Mouse (Mus musculus) embryonic facial prominence, embryonic 12.5 days (tissue): ENCODE data around the gene Mapkapk3. TPM values are rescaled to one million over a fixed set of nuclear protein-coding genes. Genes with fewer than 3 reads are reported as not detected.
"Not testable (repeated sequence)": the region's sequence is repeated elsewhere in the genome, so short reads cannot be mapped to it uniquely, and the experiment has no call there.

Experiments
- ATAC-seq: fragments of 200-750 bp; cut with Nextera tagmentation; 2 replicates; pipeline ENCODE4 v1.8.0; 2017; ENCODE audit not compliant: insufficient number of reproducible peaks, insufficient read depth, low FRiP score, low TSS enrichment
- H3K27ac ChIP-seq: fragments of 300-500 bp; sonication (generic); 2 replicates; pipeline ENCODE4 v1.5.1; 2016; ENCODE audit warnings: mild to moderate bottlenecking
- H3K27me3 ChIP-seq: fragments of 300-500 bp; sonication (generic); 2 replicates; pipeline ENCODE4 v1.6.1; 2016; ENCODE audit warnings: mild to moderate bottlenecking, moderate library complexity
- H3K36me3 ChIP-seq: fragments of 300-500 bp; sonication (generic); 2 replicates; pipeline ENCODE4 v1.6.1; 2016; ENCODE audit warnings: mild to moderate bottlenecking
- H3K4me1 ChIP-seq: fragments of 300-500 bp; sonication (generic); 2 replicates; pipeline ENCODE4 v1.6.1; 2016
- H3K4me2 ChIP-seq: fragments of 300-500 bp; sonication (generic); replicated peaks from 2 replicates; pipeline ENCODE4 v1.6.1; 2016; ENCODE audit warnings: mild to moderate bottlenecking, moderate library complexity
- H3K4me3 ChIP-seq: fragments of 300-500 bp; sonication (generic); 2 replicates; pipeline ENCODE4 v1.5.1; 2016; ENCODE audit warnings: mild to moderate bottlenecking
- H3K9ac ChIP-seq: fragments of 300-500 bp; sonication (generic); 2 replicates; pipeline ENCODE4 v1.6.1; 2016; ENCODE audit warnings: mild to moderate bottlenecking, moderate library complexity
- H3K9me3 ChIP-seq: fragments of 300-500 bp; sonication (generic); 2 replicates; pipeline ENCODE4 v1.6.1; 2016; ENCODE audit warnings: mild to moderate bottlenecking, moderate library complexity
- WGBS: fragments of 180-500 bp; shearing (Covaris S2); methylation state at CpG from one replicate; pipeline ENCODE4 v1.1.7; 2016; 5-methylcytosine and 5-hydroxymethylcytosine counted together
- polyA plus RNA-seq: library from polyadenylated mRNA; unstranded; fragments of >200 nt; fragmentation: Nextera tagmentation; extraction: Ambion mirVana; gene quantifications from 2 replicates; pipeline ENCODE4 v1.2.1, GENCODE M21; 2016

The Mapkapk3 gene
- polyA plus RNA-seq, 1 experiment from 2014 or later = 5.2 TPM

DNA sequence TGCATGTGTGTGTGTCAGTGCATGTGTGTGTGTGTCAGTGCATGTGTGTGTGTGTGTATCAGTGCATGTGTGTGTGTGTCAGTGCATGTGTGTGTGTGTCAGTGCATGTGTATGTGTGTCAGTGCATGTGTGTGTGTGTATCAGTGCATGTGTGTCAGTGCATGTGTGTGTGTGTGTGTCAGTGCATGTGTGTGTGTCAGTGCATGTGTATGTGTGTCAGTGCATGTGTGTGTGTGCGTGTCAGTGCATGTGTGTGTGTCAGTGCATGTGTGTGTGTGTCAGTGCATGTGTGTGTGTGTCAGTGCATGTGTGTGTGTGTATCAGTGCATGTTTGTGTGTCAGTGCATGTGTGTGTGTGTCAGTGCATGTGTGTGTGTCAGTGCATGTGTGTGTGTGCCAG, 17.0 kb upstream of the Mapkapk3 start:
- H3K4me2 ChIP-seq = not testable (repeated sequence)
- WGBS = 95% methylated on average over 1 of the region's 1 CpGs

DNA sequence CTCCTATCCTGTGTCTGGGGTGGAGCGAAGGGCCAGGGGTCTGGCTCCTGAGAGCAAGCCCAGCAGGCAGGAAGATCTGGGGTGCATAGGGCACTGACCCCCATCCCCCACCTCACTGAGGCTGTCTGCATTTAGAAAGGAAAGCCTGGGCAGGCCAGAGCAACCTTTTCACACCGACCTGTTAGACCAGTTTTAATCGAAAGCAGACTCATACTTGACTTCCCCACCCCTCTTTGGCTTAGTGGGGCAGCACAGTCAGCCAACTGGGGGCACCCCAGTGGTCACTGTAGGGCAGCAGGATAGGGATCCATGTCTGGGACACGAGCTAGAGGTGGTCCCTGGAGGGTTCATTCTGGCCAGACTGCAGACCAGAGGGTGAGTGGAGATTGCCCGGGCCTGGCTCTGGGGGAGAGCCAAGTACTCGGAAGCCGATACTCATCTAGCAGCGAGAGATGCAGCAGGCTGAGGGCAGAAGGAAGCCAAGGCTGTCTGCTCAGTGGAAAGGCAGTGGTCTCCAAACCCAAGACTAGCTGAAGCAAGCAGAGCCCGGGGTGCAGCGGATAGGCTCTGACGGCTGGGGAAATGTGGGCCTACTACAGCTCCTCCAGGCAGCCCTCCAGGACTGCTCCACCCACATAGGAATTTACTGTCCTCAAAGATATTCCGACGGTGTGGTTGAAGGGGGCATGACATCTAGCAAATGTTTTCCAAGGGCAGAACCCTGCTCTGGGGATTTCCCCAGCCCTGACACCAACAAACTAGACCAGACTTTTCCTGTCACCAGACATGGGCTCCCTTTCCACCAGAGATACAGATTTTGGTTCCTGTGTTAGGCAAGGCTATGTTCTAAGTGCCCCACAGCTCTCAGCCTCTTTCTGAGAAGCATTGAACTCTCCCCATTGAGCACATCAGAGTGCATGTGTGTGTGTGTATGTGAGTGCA, 16.2 kb upstream of the Mapkapk3 start:
- Histone ChIP-seq H3K9ac (no peak overlapping the region), H3K9me3 (no peaks in the 10 kb centered on the region), H3K4me1 (peaks cover 8% of the 10 kb centered on the region; the same call in 1 of the 2 replicates), H3K27me3 (no peaks in the 10 kb centered on the region), H3K4me3 (no peak overlapping the region), H3K4me2 (no peak overlapping the region), H3K27ac (no peak overlapping the region), H3K36me3 (peaks cover 14% of the 10 kb centered on the region)
- ATAC-seq = no peak
- WGBS = 54% methylated on average over 13 of the region's 13 CpGs

More for the DNA sequence above, 17.0 kb upstream of the Mapkapk3 start:
- H3K9ac ChIP-seq, H3K4me1 ChIP-seq, ATAC-seq, H3K4me3 ChIP-seq, H3K36me3 ChIP-seq, H3K9me3 ChIP-seq, H3K27me3 ChIP-seq, H3K27ac ChIP-seq: not testable (repeated sequence)

DNA sequence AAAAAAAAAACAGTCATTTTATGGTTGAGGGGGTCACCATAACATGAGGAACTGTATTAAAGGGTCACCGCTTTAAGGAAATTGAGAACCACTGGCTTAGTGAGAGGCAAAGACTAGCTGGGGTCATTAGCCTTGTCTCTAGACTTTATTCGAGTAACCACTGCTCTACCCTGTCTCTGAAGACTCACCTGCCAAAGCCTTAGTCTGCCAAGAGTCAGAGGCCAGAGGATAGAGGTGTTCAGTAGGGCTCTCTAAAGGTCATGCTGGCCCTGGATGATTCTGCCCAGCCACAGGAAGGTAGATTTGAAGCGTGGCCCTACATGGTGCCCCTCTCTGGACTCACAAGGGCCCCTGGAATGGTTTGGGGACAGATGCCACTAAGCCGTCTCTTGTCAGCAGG, 15.3 kb upstream of the Mapkapk3 start:
- Histone ChIP-seq H3K9me3 (no peaks in the 10 kb centered on the region), H3K4me2 (no peak overlapping the region), H3K9ac (no peak overlapping the region), H3K27ac (no peak overlapping the region), H3K4me3 (no peak overlapping the region), H3K27me3 (no peaks in the 10 kb centered on the region), H3K4me1 (peaks cover 8% of the 10 kb centered on the region; the same call in 1 of the 2 replicates), H3K36me3 (peaks cover 21% of the 10 kb centered on the region)
- whole genome bisulfite sequencing = 69% methylated on average over 4 of the region's 4 CpGs
- ATAC-seq = no peak

DNA sequence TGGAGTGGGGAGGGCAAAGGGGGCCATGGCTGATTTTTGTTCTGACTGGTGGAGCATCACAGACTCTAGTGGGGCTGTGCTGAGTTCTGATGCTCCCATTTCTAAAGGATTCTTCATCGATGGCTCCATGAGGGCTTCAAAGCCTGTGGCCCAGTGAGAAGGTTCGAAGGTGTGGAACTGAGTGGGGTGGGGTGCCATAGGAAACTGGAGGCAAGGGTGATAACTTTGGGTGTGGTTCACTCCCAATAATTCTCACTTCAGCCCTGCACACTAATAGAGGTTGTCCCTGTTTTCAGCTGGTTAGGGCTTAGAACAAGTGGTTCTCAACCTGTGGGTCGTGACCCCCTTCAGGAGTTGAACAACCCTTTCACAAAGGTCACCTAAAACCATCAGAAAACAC, 14.7 kb upstream of the Mapkapk3 start:
- Histone ChIP-seq H3K36me3 (peaks cover 21% of the 10 kb centered on the region), H3K27ac (no peak overlapping the region), H3K9me3 (no peaks in the 10 kb centered on the region), H3K4me1 (peaks cover 8% of the 10 kb centered on the region; the same call in 1 of the 2 replicates), H3K9ac (no peak overlapping the region), H3K4me2 (no peak overlapping the region), H3K27me3 (no peaks in the 10 kb centered on the region), H3K4me3 (no peak overlapping the region)
- WGBS = 95% methylated on average over 3 of the region's 3 CpGs
- ATAC-seq = no peak

DNA sequence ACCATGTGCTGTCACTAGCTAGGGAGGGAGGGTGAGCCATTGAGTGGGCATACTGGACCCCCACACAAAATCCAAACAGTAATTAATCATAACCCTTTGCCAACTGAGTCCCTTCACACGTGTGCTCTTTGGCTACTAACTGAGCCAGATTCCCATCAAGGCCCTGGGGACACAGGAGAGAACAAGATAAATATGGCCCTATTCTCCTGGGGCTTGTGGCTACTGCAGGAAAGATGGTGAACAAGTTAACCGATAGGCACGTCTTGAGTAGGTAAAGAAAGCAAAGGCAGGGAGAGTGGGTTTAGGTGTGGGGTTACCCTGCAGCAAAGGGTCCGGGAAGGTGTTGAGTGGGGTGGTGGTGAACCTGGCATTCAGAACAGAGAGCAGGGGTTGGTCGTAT, 14.2 kb upstream of the Mapkapk3 start:
- Histone ChIP-seq H3K9ac (no peak overlapping the region), H3K4me2 (no peak overlapping the region)
- WGBS = 81% methylated on average over 5 of the region's 5 CpGs

DNA sequence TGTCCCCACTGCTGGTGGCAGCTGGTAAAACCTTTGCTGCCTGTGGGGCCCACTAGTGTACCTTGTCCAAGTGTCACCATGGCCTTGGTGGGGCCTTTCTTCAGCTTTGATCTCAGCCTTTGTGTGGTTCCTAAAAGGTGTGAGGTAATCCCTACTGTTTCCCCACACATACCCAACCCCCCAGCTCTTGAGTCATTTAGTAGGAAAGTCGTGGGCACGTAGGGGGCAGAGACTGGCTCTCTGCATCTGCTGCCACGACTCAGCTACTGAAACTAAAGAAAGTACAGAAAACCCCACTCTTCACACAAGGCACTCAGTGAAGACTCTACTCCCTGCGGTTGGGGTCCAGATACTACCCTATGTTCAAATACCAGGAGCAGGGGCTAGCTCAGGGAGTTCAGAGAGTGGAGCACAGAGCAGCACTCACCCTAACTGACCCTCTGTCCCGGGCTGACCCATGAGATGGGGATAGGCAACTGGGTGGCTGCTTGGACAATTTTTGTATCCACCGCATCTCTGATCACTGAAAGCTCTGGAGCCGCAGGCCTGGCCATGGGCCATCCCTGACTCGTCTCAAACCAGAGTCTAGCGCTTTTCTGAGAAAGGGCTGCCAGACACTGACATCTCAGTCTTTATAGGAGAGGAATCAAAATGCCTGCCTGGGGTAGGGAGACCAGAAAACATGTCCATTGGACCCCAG, 13.6 kb upstream of the Mapkapk3 start:
- H3K4me1 ChIP-seq = peaks cover 15% of the 10 kb centered on the region; the same call in 1 of the 2 replicates
- H3K27me3 ChIP-seq = no peaks in the 10 kb centered on the region
- 85% methylated on average over 9 of the region's 9 CpGs for WGBS

More for the DNA sequence above, 14.2 kb upstream of the Mapkapk3 start:
- no peak overlapping the region for H3K27ac ChIP-seq
- peaks cover 21% of the 10 kb centered on the region for H3K36me3 ChIP-seq
- no peaks in the 10 kb centered on the region for H3K9me3 ChIP-seq
- no peaks in the 10 kb centered on the region for H3K27me3 ChIP-seq
- no peak overlapping the region for H3K4me3 ChIP-seq
- ATAC-seq = no peak
- peaks cover 10% of the 10 kb centered on the region; the same call in 1 of the 2 replicates for H3K4me1 ChIP-seq

DNA sequence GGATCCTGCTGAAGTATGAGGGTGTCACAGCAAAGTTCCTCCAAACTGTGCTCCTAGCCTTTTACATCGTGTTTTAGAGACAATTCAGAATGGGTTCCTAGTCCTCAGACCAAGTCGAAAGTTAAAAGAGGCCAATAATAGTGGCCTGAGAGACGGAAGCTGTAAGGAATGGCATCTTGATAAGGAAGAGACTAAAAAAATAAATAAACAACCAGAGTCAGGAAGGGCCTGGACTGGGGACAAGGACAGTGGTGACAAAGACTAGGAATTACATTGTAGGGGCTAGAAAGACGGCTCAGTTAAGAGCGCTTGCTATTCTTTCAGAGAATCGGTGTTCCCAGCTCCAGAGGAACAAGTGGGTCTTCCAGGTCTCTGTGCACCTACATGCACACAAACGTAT, 12.9 kb upstream of the Mapkapk3 start:
- H3K9ac ChIP-seq = no peak overlapping the region
- H3K27me3 ChIP-seq = no peaks in the 10 kb centered on the region
- no peak for ATAC-seq
- no peak overlapping the region for H3K27ac ChIP-seq
- peaks cover 21% of the 10 kb centered on the region for H3K36me3 ChIP-seq
- no peaks in the 10 kb centered on the region for H3K9me3 ChIP-seq
- 87% methylated on average over 7 of the region's 7 CpGs for WGBS
- no peak overlapping the region for H3K4me3 ChIP-seq
- H3K4me2 ChIP-seq = no peak overlapping the region
- peaks cover 18% of the 10 kb centered on the region; the same call in 1 of the 2 replicates for H3K4me1 ChIP-seq

More for the DNA sequence above, 13.6 kb upstream of the Mapkapk3 start:
- no peak for ATAC-seq
- Histone ChIP-seq H3K4me3 (no peak overlapping the region), H3K9me3 (no peaks in the 10 kb centered on the region), H3K36me3 (peaks cover 21% of the 10 kb centered on the region), H3K9ac (no peak overlapping the region), H3K4me2 (no peak overlapping the region), H3K27ac (no peak overlapping the region)

DNA sequence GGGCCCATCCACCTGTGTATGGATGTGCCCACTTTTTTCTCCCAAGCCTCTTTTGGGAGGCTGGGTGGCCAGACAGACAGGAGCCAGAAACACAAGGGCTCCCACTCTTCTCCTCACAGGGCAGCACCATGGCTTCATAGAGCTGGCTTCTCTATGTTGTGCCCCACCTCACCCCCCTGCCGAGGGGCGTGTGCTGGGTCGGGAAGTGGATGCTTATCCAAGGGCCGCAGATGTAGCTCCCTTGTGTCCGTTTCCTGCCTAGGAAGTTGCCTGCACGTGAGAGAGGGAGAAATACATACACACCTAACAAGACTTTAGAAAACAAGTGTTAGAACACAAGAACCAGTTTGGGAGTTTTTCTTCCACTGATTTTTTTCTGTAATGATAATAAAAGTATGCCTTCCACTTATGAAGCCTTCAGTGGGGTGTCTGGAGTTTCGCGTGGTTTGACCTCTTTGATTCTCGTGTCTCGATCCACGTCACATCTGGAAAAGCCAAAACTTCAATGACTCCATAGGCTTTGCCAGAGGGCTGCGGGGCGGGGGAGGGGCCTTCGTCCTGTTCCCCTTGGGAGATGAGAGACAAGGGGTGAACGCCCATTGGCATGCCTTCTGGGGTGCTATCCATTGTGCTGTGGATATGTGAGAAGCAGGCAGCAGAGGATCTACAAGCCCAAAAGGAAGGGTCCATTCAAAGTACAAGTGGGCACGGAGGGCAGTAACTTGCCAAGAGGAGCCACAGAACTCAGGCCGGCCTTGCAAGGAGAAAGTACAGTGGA, 12.1 kb upstream of the Mapkapk3 start:
- Histone ChIP-seq H3K36me3 (peaks cover 21% of the 10 kb centered on the region), H3K4me2 (no peak overlapping the region), H3K4me1 (peaks cover 21% of the 10 kb centered on the region; the same call in 1 of the 2 replicates), H3K27me3 (no peaks in the 10 kb centered on the region), H3K9ac (no peak overlapping the region), H3K4me3 (no peak overlapping the region), H3K27ac (no peak overlapping the region), H3K9me3 (no peaks in the 10 kb centered on the region)
- WGBS = 77% methylated on average over 17 of the region's 17 CpGs
- no peak for ATAC-seq

DNA sequence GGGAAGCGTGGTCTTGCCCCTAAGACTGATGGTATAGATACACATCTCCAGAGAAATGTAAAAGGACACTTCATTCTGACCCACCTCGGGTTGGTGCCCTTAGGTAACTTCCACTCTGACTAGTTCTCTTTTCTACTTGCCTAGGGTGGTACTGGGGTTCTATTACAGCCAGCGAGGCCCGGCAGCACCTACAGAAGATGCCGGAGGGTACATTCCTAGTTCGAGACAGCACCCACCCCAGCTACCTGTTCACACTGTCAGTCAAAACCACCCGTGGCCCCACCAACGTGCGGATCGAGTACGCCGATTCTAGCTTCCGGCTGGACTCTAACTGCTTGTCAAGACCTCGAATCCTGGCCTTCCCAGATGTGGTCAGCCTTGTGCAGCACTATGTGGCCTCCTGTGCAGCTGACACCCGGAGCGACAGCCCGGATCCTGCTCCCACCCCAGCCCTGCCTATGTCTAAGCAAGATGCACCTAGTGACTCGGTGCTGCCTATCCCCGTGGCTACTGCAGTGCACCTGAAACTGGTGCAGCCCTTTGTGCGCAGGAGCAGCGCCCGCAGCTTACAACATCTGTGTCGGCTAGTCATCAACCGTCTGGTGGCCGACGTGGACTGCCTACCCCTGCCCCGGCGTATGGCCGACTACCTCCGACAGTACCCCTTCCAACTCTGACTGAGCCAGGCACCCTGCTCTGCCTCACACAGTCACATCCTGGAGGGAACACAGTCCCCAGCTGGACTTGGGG, 10.7 kb upstream of the Mapkapk3 start:
- H3K36me3 ChIP-seq = peaks cover 21% of the 10 kb centered on the region
- 90% methylated on average over 30 of the region's 30 CpGs for WGBS
- peaks cover 19% of the 10 kb centered on the region; the same call in 1 of the 2 replicates for H3K4me1 ChIP-seq
- no peak overlapping the region for H3K4me3 ChIP-seq
- no peaks in the 10 kb centered on the region for H3K27me3 ChIP-seq
- H3K9ac ChIP-seq = no peak overlapping the region
- H3K27ac ChIP-seq = no peak overlapping the region
- no peaks in the 10 kb centered on the region for H3K9me3 ChIP-seq
- ATAC-seq = no peak
- no peak overlapping the region for H3K4me2 ChIP-seq

DNA sequence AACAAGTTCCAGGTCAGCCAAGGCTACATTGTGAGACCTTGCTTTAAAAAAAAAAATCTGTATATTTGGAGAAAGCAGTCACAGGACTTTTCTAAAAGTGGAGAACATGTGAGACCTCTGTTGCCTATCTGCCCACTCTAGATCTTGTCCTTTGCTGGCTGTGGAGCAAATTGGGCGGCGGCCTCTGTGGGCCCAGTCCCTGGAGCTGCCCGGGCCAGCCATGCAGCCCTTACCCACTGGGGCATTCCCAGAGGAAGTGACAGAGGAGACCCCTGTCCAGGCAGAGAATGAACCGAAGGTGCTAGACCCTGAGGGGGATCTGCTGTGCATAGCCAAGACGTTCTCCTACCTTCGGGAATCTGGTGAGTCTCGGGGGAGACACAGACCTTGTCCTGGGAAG, 10.1 kb upstream of the Mapkapk3 start:
- Histone ChIP-seq H3K4me1 (peaks cover 17% of the 10 kb centered on the region; the same call in 1 of the 2 replicates), H3K27ac (no peak overlapping the region), H3K4me2 (no peak overlapping the region), H3K9ac (no peak overlapping the region), H3K36me3 (peaks cover 21% of the 10 kb centered on the region), H3K4me3 (no peak overlapping the region), H3K27me3 (no peaks in the 10 kb centered on the region), H3K9me3 (no peaks in the 10 kb centered on the region)
- WGBS = 83% methylated on average over 7 of the region's 7 CpGs
- no peak for ATAC-seq

DNA sequence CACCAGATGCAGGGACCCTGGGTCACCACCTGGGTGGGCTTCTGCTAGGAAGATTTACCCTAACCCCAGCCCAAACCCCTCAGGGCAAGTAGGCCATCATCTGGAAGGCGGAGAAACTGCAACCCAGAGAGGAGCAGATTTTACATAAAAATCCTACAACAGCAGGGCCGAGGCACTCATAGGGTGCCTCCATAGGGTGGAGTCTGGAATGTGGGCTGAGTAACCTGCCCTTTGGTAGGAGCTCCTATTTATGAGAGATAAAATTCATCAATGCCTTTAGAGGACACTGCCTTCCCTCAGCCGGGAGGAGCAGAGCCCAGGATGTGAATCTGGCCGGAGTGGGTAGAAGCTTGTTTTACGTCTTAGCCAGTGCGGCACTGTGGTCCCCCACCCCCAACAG, 9.2 kb upstream of the Mapkapk3 start:
- Histone ChIP-seq H3K4me2 (no peak overlapping the region), H3K9me3 (no peaks in the 10 kb centered on the region), H3K27ac (no peak overlapping the region), H3K9ac (no peak overlapping the region), H3K4me1 (peaks cover 17% of the 10 kb centered on the region; the same call in 1 of the 2 replicates), H3K4me3 (no peak overlapping the region), H3K27me3 (no peaks in the 10 kb centered on the region), H3K36me3 (peaks cover 21% of the 10 kb centered on the region)
- ATAC-seq = no peak
- WGBS = 77% methylated on average over 6 of the region's 6 CpGs
